Mouse (Mus musculus): Measurements from ENCODE around the gene Srgap3.
"Not testable (repeated sequence)": the region's sequence is repeated elsewhere in the genome, so short reads cannot be mapped to it uniquely, and the experiment has no call there.

Gene Srgap3

GRCm38 (mm10) chr6:112742297-112742696, 204.8 kb downstream of the Srgap3 start:
- DNase-seq (ENCODE audit: low spot score): no peak

- DNase-seq (ENCODE audit: low spot score): no peak
Observed at GRCm38 (mm10) chr6:112741766-112742165, 205.3 kb downstream of the Srgap3 start.

GRCm38 (mm10) chr6:112739635-112740034, 207.4 kb downstream of the Srgap3 start:
- no peak for DNase-seq (ENCODE audit: low spot score)

GRCm38 (mm10) chr6:112738924-112739323, 208.1 kb downstream of the Srgap3 start:
- DNase-seq (ENCODE audit: low spot score): no peak

GRCm38 (mm10) chr6:112736471-112736870, 210.6 kb downstream of the Srgap3 start:
- no peak for DNase-seq (ENCODE audit: low spot score)

- no peak for DNase-seq (ENCODE audit: low spot score)
Observed at GRCm38 (mm10) chr6:112735054-112735453, 212.0 kb downstream of the Srgap3 start.

GRCm38 (mm10) chr6:112733942-112734341, 213.1 kb downstream of the Srgap3 start:
- no peak for DNase-seq (ENCODE audit: low spot score)

- no peak for DNase-seq (ENCODE audit: low spot score)
Observed at GRCm38 (mm10) chr6:112732434-112732833, 214.6 kb downstream of the Srgap3 start.

- no peak for DNase-seq (ENCODE audit: low spot score)
Observed at GRCm38 (mm10) chr6:112731386-112731785, 215.7 kb downstream of the Srgap3 start.

GRCm38 (mm10) chr6:112728760-112729422, 218.2 kb downstream of the Srgap3 start:
- DNase-seq (ENCODE audit: low spot score): no peak

GRCm38 (mm10) chr6:112725468-112725867, 221.6 kb downstream of the Srgap3 start:
- no peak for DNase-seq (ENCODE audit: low spot score)

- no peak for DNase-seq (ENCODE audit: low spot score)
Observed at GRCm38 (mm10) chr6:112720409-112721080, 226.5 kb downstream of the Srgap3 start.

GRCm38 (mm10) chr6:112719983-112720382, 227.1 kb downstream of the Srgap3 start:
- no peak for DNase-seq (ENCODE audit: low spot score)

GRCm38 (mm10) chr6:112717168-112717567, 229.9 kb downstream of the Srgap3 start:
- no peak for DNase-seq (ENCODE audit: low spot score)

GRCm38 (mm10) chr6:112713951-112714350, 233.1 kb downstream of the Srgap3 start:
- no peak for DNase-seq (ENCODE audit: low spot score)

GRCm38 (mm10) chr6:112702296-112702695, 244.8 kb downstream of the Srgap3 start:
- not testable (repeated sequence) for DNase-seq (ENCODE audit: low spot score)

GRCm38 (mm10) chr6:112700392-112700791, 246.7 kb downstream of the Srgap3 start:
- peak; percentile 16 for DNase-seq (ENCODE audit: low spot score)

GRCm38 (mm10) chr6:112699115-112699514, 248.0 kb downstream of the Srgap3 start:
- DNase-seq (ENCODE audit: low spot score): no peak

GRCm38 (mm10) chr6:112696056-112696950, 250.8 kb downstream of the Srgap3 start, which contains the start of gene Rad18:
Gene Rad18 (minus strand): TSS chr6:112696686.
- peak; percentile 92 for DNase-seq (ENCODE audit: low spot score)

GRCm38 (mm10) chr6:112694492-112694891, 252.6 kb downstream of the Srgap3 start:
- no peak for DNase-seq (ENCODE audit: low spot score)

GRCm38 (mm10) chr6:112691523-112691922, 255.5 kb downstream of the Srgap3 start:
- no peak for DNase-seq (ENCODE audit: low spot score)

- no peak for DNase-seq (ENCODE audit: low spot score)
Observed at GRCm38 (mm10) chr6:112688033-112688432, 259.0 kb downstream of the Srgap3 start.

- no peak for DNase-seq (ENCODE audit: low spot score)
Observed at GRCm38 (mm10) chr6:112686485-112686884, 260.6 kb downstream of the Srgap3 start.
